Mouse (Mus musculus) brain, embryonic 14.5 days (tissue): ENCODE data around the gene Kat8.

ENCODE experiments used
- CTCF ChIP-seq: fragments of 200-500 bp; IDR thresholded peaks from 2 replicates; pipeline ENCODE4 v1.5.1; 2012; ENCODE audit warnings: inconsistent platforms, mild to moderate bottlenecking, moderate library complexity, borderline replicate concordance; ENCODE audit not compliant: insufficient read depth, insufficient read length; ENCODE audit errors: extremely low read depth
- POLR2A ChIP-seq: fragments of 200-500 bp; IDR thresholded peaks from 2 replicates; pipeline ENCODE4 v1.6.1; 2012; ENCODE audit warnings: mild to moderate bottlenecking, inconsistent platforms, borderline replicate concordance; ENCODE audit not compliant: poor library complexity, insufficient read depth, insufficient read length, severe bottlenecking; ENCODE audit errors: extremely low read depth

GRCm38 (mm10) chr7:127907939-127908338, 4.4 kb upstream of the Kat8 start:
- TF ChIP-seq CTCF (no peak), POLR2A (no peak)
